Mouse (Mus musculus): ENCODE measurements around the gene Smim6.

GRCm38 (mm10) chr11:115883251-115883650 lies 28.6 kb upstream of the Smim6 start:
- TF ChIP-seq CTCF (conservative IDR thresholded peaks at IDR 0.05; ENCODE audit: insufficient read depth, insufficient read length, low read depth, low read length) (no peak), POLR2A (IDR thresholded peaks at IDR 0.05; ENCODE audit: low read depth, low read length) (no peak)
